Mouse (Mus musculus) lung, postnatal 0 days (tissue): ENCODE data around the gene Ptpdc1. TPM values are rescaled to one million over a fixed set of nuclear protein-coding genes. Genes with fewer than 3 reads are reported as not detected.

ENCODE experiments used
- ATAC-seq: fragments of 200-750 bp; cut with Nextera tagmentation; 2 replicates; pipeline ENCODE4 v1.8.0; 2017; ENCODE audit warnings: moderate library complexity
- DNase-seq: peaks from one replicate; pipeline ENCODE4 v3.0.0-alpha.2; 2016; ENCODE audit warnings: low spot score
- H3K27ac ChIP-seq: fragments of 300-500 bp; sonication (generic); 2 replicates; pipeline ENCODE4 v1.5.1; 2014; ENCODE audit warnings: antibody characterized with exemption, mild to moderate bottlenecking, low read length, mixed read lengths
- H3K27me3 ChIP-seq: fragments of 300-500 bp; sonication (generic); replicated peaks from 2 replicates; pipeline ENCODE4 v1.6.1; 2014; ENCODE audit warnings: low read length, mixed read lengths; ENCODE audit not compliant: insufficient read depth
- H3K36me3 ChIP-seq: fragments of 300-500 bp; sonication (generic); 2 replicates; pipeline ENCODE4 v1.6.1; 2014; ENCODE audit warnings: low read length, mixed read lengths; ENCODE audit not compliant: insufficient read depth
- H3K4me1 ChIP-seq: fragments of 300-500 bp; sonication (generic); 2 replicates; pipeline ENCODE4 v1.6.1; 2014; ENCODE audit warnings: antibody characterized with exemption, low read depth, low read length, mixed read lengths; ENCODE audit not compliant: insufficient read depth
- H3K4me2 ChIP-seq: fragments of 300-500 bp; sonication (generic); replicated peaks from 2 replicates; pipeline ENCODE4 v1.6.1; 2014; ENCODE audit warnings: low read depth, mild to moderate bottlenecking, low read length, moderate library complexity, mixed read lengths
- H3K4me3 ChIP-seq: fragments of 300-500 bp; sonication (generic); 2 replicates; pipeline ENCODE4 v1.5.1; 2014; ENCODE audit warnings: low read depth, low read length
- H3K9ac ChIP-seq: fragments of 300-500 bp; sonication (generic); replicated peaks from 2 replicates; pipeline ENCODE4 v1.6.1; 2014; ENCODE audit warnings: low read depth, mild to moderate bottlenecking
- H3K9me3 ChIP-seq: fragments of 300-500 bp; sonication (generic); 2 replicates; pipeline ENCODE4 v1.6.1; 2016; ENCODE audit warnings: low read length, mixed read lengths
- CTCF ChIP-seq: IDR thresholded peaks from 2 replicates; pipeline ENCODE4 v1.5.1; 2016; ENCODE audit warnings: antibody characterized with exemption, mild to moderate bottlenecking
- EP300 ChIP-seq: IDR thresholded peaks from 2 replicates; pipeline ENCODE4 v1.6.1; 2016; ENCODE audit warnings: antibody characterized with exemption, mild to moderate bottlenecking, control low read depth
- WGBS: fragments of 180-500 bp; shearing (Covaris S2); extraction: QIAGEN DNeasy Blood & Tissue Kit; methylation state at CpG from one replicate; pipeline ENCODE4 v1.1.7; 2014; 5-methylcytosine and 5-hydroxymethylcytosine counted together
- polyA plus RNA-seq: library from polyadenylated mRNA; unstranded; fragments of >200 nt; fragmentation: Nextera tagmentation; extraction: Ambion mirVana; gene quantifications from 2 replicates; pipeline ENCODE4 v1.2.1, GENCODE M21; 2015

Gene Ptpdc1
- polyA plus RNA-seq, 1 experiment from 2014 or later: 6.3 TPM

- DNase-seq (no peak), ATAC-seq (peak; percentile 19; the same call in 1 of the 2 replicates)
- no peak within 1 kb of the TSS for H3K27ac ChIP-seq
- H3K9ac ChIP-seq: no peak within 1 kb of the TSS
- H3K27me3 ChIP-seq: peaks cover 92% of the 10 kb centered on the region
- WGBS: 2% methylated on average over 42 of the region's 73 CpGs
- no peaks in the 10 kb centered on the region for H3K9me3 ChIP-seq
- H3K36me3 ChIP-seq: no peaks in the 10 kb centered on the region
- peaks cover 8% of the 10 kb centered on the region; the same call in 1 of the 2 replicates for H3K4me1 ChIP-seq
- no peak for TF ChIP-seq EP300
- no peak for TF ChIP-seq CTCF
- H3K4me3 ChIP-seq: peak within 1 kb of the TSS; percentile 33
- H3K4me2 ChIP-seq: peak within 1 kb of the TSS; percentile 66
Measured at GRCm38 (mm10) chr13:48662431-48663143, 37.1 kb upstream of the Ptpdc1 start, which contains the start of gene Barx1. Gene Barx1 (plus strand): TSS chr13:48662998.

- H3K4me1 ChIP-seq: peaks cover 8% of the 10 kb centered on the region; the same call in 1 of the 2 replicates
- no peak overlapping the region for H3K4me3 ChIP-seq
- WGBS: 6% methylated on average over 1 of the region's 1 CpGs
- TF ChIP-seq CTCF: no peak
- no peak for TF ChIP-seq EP300
- peaks cover 98% of the 10 kb centered on the region for H3K27me3 ChIP-seq
- H3K4me2 ChIP-seq: no peak overlapping the region
- ATAC-seq: no peak
- no peaks in the 10 kb centered on the region for H3K9me3 ChIP-seq
- H3K9ac ChIP-seq: no peak overlapping the region
- no peak overlapping the region for H3K27ac ChIP-seq
- no peaks in the 10 kb centered on the region for H3K36me3 ChIP-seq
- DNase-seq: no peak
Measured at GRCm38 (mm10) chr13:48661561-48661960, 36.1 kb upstream of the Ptpdc1 start.

GRCm38 (mm10) chr13:48660741-48661140 is 35.3 kb upstream of the Ptpdc1 start:
- H3K4me1 ChIP-seq: peaks cover 8% of the 10 kb centered on the region; the same call in 1 of the 2 replicates
- WGBS: 16% methylated on average over 6 of the region's 6 CpGs
- TF ChIP-seq CTCF (no peak), EP300 (no peak)
- H3K9ac ChIP-seq: no peak overlapping the region
- H3K27ac ChIP-seq: no peak overlapping the region
- ATAC-seq: no peak
- H3K36me3 ChIP-seq: no peaks in the 10 kb centered on the region
- H3K27me3 ChIP-seq: peaks cover 97% of the 10 kb centered on the region
- H3K4me2 ChIP-seq: no peak overlapping the region
- no peaks in the 10 kb centered on the region for H3K9me3 ChIP-seq
- DNase-seq: no peak
- H3K4me3 ChIP-seq: no peak overlapping the region

GRCm38 (mm10) chr13:48660221-48660734 is 34.8 kb upstream of the Ptpdc1 start:
- H3K9ac ChIP-seq: no peak overlapping the region
- peaks cover 8% of the 10 kb centered on the region; the same call in 1 of the 2 replicates for H3K4me1 ChIP-seq
- no peaks in the 10 kb centered on the region for H3K36me3 ChIP-seq
- ATAC-seq: no peak
- 5% methylated on average over 11 of the region's 11 CpGs for WGBS
- H3K4me2 ChIP-seq: no peak overlapping the region
- peak overlapping the region; percentile 8; the same call in 1 of the 2 replicates for H3K4me3 ChIP-seq
- DNase-seq: no peak
- H3K9me3 ChIP-seq: no peaks in the 10 kb centered on the region
- H3K27me3 ChIP-seq: peaks cover 92% of the 10 kb centered on the region
- no peak for TF ChIP-seq EP300
- H3K27ac ChIP-seq: no peak overlapping the region

- WGBS: 3% methylated on average over 38 of the region's 38 CpGs
- DNase-seq: no peak
- Histone ChIP-seq H3K27me3 (peaks cover 85% of the 10 kb centered on the region), H3K36me3 (no peaks in the 10 kb centered on the region), H3K27ac (no peak overlapping the region), H3K4me1 (peaks cover 8% of the 10 kb centered on the region; the same call in 1 of the 2 replicates), H3K4me3 (peak overlapping the region; percentile 27), H3K9me3 (no peaks in the 10 kb centered on the region), H3K4me2 (peak overlapping the region; percentile 45), H3K9ac (no peak overlapping the region)
- TF ChIP-seq EP300 (no peak), CTCF (peak; percentile 31; the same call in 1 of the 2 replicates)
- peak; percentile 28; the same call in 1 of the 2 replicates for ATAC-seq
Measured at GRCm38 (mm10) chr13:48659254-48660220, 34.1 kb upstream of the Ptpdc1 start.
